Mouse (Mus musculus) ES-Bruce4 (cell line): ENCODE results near the gene Mum1. TPM values are rescaled to one million over a fixed set of nuclear protein-coding genes. Genes with fewer than 3 reads are reported as not detected.

Source experiments
- H3K27ac ChIP-seq: 2 replicates; pipeline ENCODE4 v1.5.1; 2012; ENCODE audit warnings: low read length, inconsistent platforms; ENCODE audit not compliant: insufficient read depth
- H3K27me3 ChIP-seq: 2 replicates; pipeline ENCODE4 v1.6.1; 2012; ENCODE audit warnings: mild to moderate bottlenecking, low read length, inconsistent platforms; ENCODE audit not compliant: control insufficient read depth, poor library complexity, insufficient read depth, severe bottlenecking
- H3K36me3 ChIP-seq: 2 replicates; pipeline ENCODE4 v1.6.1; 2012; ENCODE audit warnings: inconsistent platforms, mild to moderate bottlenecking, low read length, moderate library complexity; ENCODE audit not compliant: control insufficient read depth, poor library complexity, insufficient read depth, severe bottlenecking
- H3K4me1 ChIP-seq: one replicate; pipeline ENCODE4 v1.8.1; 2011; ENCODE audit warnings: low read length; ENCODE audit not compliant: control insufficient read depth, insufficient read depth
- H3K4me3 ChIP-seq: 2 replicates; pipeline ENCODE4 v1.5.1; 2011; ENCODE audit warnings: low read depth, mild to moderate bottlenecking, low read length
- H3K9ac ChIP-seq: 2 replicates; pipeline ENCODE4 v1.6.1; 2012; ENCODE audit warnings: low read depth, mild to moderate bottlenecking, inconsistent platforms; ENCODE audit not compliant: poor library complexity, severe bottlenecking
- H3K9me3 ChIP-seq: replicated peaks from 2 replicates; pipeline ENCODE4 v1.6.1; 2012; ENCODE audit warnings: mild to moderate bottlenecking, low read length, inconsistent platforms; ENCODE audit not compliant: control insufficient read depth, poor library complexity, insufficient read depth, severe bottlenecking
- CTCF ChIP-seq: IDR thresholded peaks from one replicate; pipeline ENCODE4 v1.8.1; 2011; ENCODE audit warnings: low read depth, low read length
- EP300 ChIP-seq: IDR thresholded peaks from 2 replicates; pipeline ENCODE4 v1.6.1; 2011; ENCODE audit warnings: low read depth, low read length; ENCODE audit not compliant: insufficient read depth
- POLR2A ChIP-seq: IDR thresholded peaks from one replicate; pipeline ENCODE4 v1.8.1; 2011; ENCODE audit warnings: low read length; ENCODE audit not compliant: insufficient read depth
- polyA plus RNA-seq: library from polyadenylated mRNA; stranded (reverse); fragments of >200 nt; gene quantifications from 2 replicates; pipeline ENCODE4 v1.2.4, GENCODE M21; 2011; ENCODE audit warnings: low read depth; ENCODE audit not compliant: missing spikeins, insufficient read depth, insufficient read length

Mum1 gene
- polyA plus RNA-seq, 1 experiment, result 35.7 TPM

GRCm38 (mm10) chr10:80265149-80265486, 38.9 kb downstream of the Mum1 start:
- H3K27me3 ChIP-seq, result no peaks in the 10 kb centered on the region
- no peak for TF ChIP-seq POLR2A
- TF ChIP-seq EP300, result no peak
- TF ChIP-seq CTCF, result no peak
- H3K27ac ChIP-seq, result 0 out of 2 replicates have a peak overlapping the region, but pooled peaks have one; percentile 33
- peaks cover 7% of the 10 kb centered on the region for H3K36me3 ChIP-seq
- no peaks in the 10 kb centered on the region for H3K4me1 ChIP-seq
- H3K4me3 ChIP-seq, result peak overlapping the region; percentile 95
- H3K9ac ChIP-seq, result peak overlapping the region; percentile 94
- H3K9me3 ChIP-seq, result no peaks in the 10 kb centered on the region

- TF ChIP-seq POLR2A (no peak), EP300 (no peak), CTCF (no peak)
- H3K9ac ChIP-seq, result no peak overlapping the region
- peaks cover 14% of the 10 kb centered on the region for H3K36me3 ChIP-seq
These were observed 43.9 kb downstream of the Mum1 start for GRCm38 (mm10) chr10:80270099-80270498.

GRCm38 (mm10) chr10:80270734-80271181, 44.5 kb downstream of the Mum1 start:
- no peaks in the 10 kb centered on the region for H3K4me1 ChIP-seq
- H3K9ac ChIP-seq, result no peak overlapping the region
- no peaks in the 10 kb centered on the region for H3K27me3 ChIP-seq
- no peak for TF ChIP-seq EP300
- TF ChIP-seq CTCF, result no peak
- TF ChIP-seq POLR2A, result no peak
- H3K9me3 ChIP-seq, result no peaks in the 10 kb centered on the region
- H3K27ac ChIP-seq, result no peak overlapping the region
- no peak overlapping the region for H3K4me3 ChIP-seq
- H3K36me3 ChIP-seq, result peaks cover 14% of the 10 kb centered on the region

More at GRCm38 (mm10) chr10:80270099-80270498, 43.9 kb downstream of the Mum1 start:
- H3K27me3 ChIP-seq, result no peaks in the 10 kb centered on the region
- H3K9me3 ChIP-seq, result no peaks in the 10 kb centered on the region
- no peak overlapping the region for H3K4me3 ChIP-seq
- H3K27ac ChIP-seq, result no peak overlapping the region
- no peaks in the 10 kb centered on the region for H3K4me1 ChIP-seq

GRCm38 (mm10) chr10:80271186-80271843, 45.1 kb downstream of the Mum1 start:
- H3K36me3 ChIP-seq, result peaks cover 13% of the 10 kb centered on the region
- no peak overlapping the region for H3K4me3 ChIP-seq
- H3K4me1 ChIP-seq, result no peaks in the 10 kb centered on the region
- H3K9ac ChIP-seq, result no peak overlapping the region
- no peaks in the 10 kb centered on the region for H3K9me3 ChIP-seq
- TF ChIP-seq EP300 (no peak), CTCF (no peak), POLR2A (no peak)
- no peaks in the 10 kb centered on the region for H3K27me3 ChIP-seq
- H3K27ac ChIP-seq, result no peak overlapping the region

GRCm38 (mm10) chr10:80271870-80272585, 45.8 kb downstream of the Mum1 start:
- Histone ChIP-seq H3K4me3 (no peak overlapping the region), H3K36me3 (peaks cover 16% of the 10 kb centered on the region), H3K27ac (no peak overlapping the region), H3K9ac (no peak overlapping the region), H3K4me1 (no peaks in the 10 kb centered on the region), H3K9me3 (no peaks in the 10 kb centered on the region), H3K27me3 (no peaks in the 10 kb centered on the region)
- TF ChIP-seq POLR2A, result no peak
- TF ChIP-seq EP300, result no peak
- TF ChIP-seq CTCF, result no peak

GRCm38 (mm10) chr10:80273847-80274246, 47.6 kb downstream of the Mum1 start:
- no peak overlapping the region for H3K4me3 ChIP-seq
- no peak for TF ChIP-seq EP300
- H3K27me3 ChIP-seq, result no peaks in the 10 kb centered on the region
- peaks cover 19% of the 10 kb centered on the region for H3K36me3 ChIP-seq
- no peaks in the 10 kb centered on the region for H3K9me3 ChIP-seq
- no peaks in the 10 kb centered on the region for H3K4me1 ChIP-seq
- H3K9ac ChIP-seq, result no peak overlapping the region
- no peak overlapping the region for H3K27ac ChIP-seq
